Mouse (Mus musculus) heart, adult 2 months (tissue): Measurements from ENCODE around the gene Gm49369.

ENCODE experiments used
- CTCF ChIP-seq: fragments of 200-600 bp; IDR thresholded peaks from 2 replicates; pipeline ENCODE4 v1.8.1; 2022; ENCODE audit warnings: antibody characterized with exemption, mild to moderate bottlenecking, moderate library complexity
- EP300 ChIP-seq: fragments of 200-500 bp; IDR thresholded peaks from 2 replicates; pipeline ENCODE4 v1.6.1; 2011; ENCODE audit warnings: low read depth, low read length, control low read depth; ENCODE audit not compliant: insufficient read depth
- POLR2A ChIP-seq: fragments of 200-500 bp; IDR thresholded peaks from 2 replicates; pipeline ENCODE4 v1.6.1; 2011; ENCODE audit warnings: mild to moderate bottlenecking, low read depth, low read length, control low read depth; ENCODE audit not compliant: insufficient read depth

DNA sequence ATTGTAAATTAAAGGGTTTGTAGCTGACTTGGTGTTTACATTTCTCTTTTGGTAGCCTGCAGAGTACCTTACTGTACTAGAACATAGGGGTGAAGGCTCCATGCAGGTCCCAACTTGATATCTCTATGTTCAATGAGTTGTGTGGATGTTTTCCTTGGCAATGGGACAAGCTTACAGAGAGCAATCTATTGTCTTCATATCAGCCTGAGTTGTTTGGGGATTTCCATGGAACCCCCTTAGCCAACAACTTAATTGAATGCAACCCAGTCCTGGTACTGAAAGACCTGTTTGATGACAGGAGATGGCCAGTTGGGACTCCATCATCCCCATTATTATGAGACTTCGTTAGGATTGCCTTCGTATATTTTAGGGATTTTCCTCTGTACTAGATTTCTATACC, 35.6 kb upstream of the Gm49369 start:
- TF ChIP-seq CTCF (no peak), POLR2A (no peak), EP300 (no peak)
